Mouse (Mus musculus) spleen, adult 2 months (tissue): ENCODE data around the gene Pnpla5.

Experiments used
- CTCF ChIP-seq: fragments of 200-500 bp; IDR thresholded peaks from 2 replicates; pipeline ENCODE4 v1.5.1; 2011; ENCODE audit warnings: mild to moderate bottlenecking, inconsistent platforms; ENCODE audit not compliant: insufficient read depth, insufficient read length, insufficient replicate concordance; ENCODE audit errors: extremely low read depth
- POLR2A ChIP-seq: fragments of 200-500 bp; IDR thresholded peaks from 2 replicates; pipeline ENCODE4 v1.6.1; 2011; ENCODE audit warnings: low read depth, low read length, inconsistent platforms

- TF ChIP-seq CTCF (no peak), POLR2A (no peak)
Measured at GRCm38 (mm10) chr15:84113873-84114272, 9.1 kb downstream of the Pnpla5 start.
